Mouse (Mus musculus) olfactory bulb, adult 2 months (tissue): ENCODE results near the gene Lrp6.

Experiments
- CTCF ChIP-seq: fragments of 200-500 bp; IDR thresholded peaks from 2 replicates; pipeline ENCODE4 v1.5.1; 2012; ENCODE audit warnings: low read depth, mild to moderate bottlenecking, low read length, moderate library complexity; ENCODE audit not compliant: insufficient read depth
- POLR2A ChIP-seq: fragments of 200-500 bp; IDR thresholded peaks from 2 replicates; pipeline ENCODE4 v1.6.1; 2012; ENCODE audit warnings: mild to moderate bottlenecking, low read depth, low read length, moderate library complexity; ENCODE audit not compliant: insufficient read depth

- TF ChIP-seq CTCF (no peak), POLR2A (no peak)
These were observed 11.6 kb downstream of the Lrp6 start for GRCm38 (mm10) chr6:134555178-134555577.
